Mouse (Mus musculus) retina, postnatal 1 day (tissue): ENCODE results near the gene Cfap73.

ENCODE experiments used
- DNase-seq: peaks from one replicate; pipeline ENCODE4 v3.0.0-alpha.2; 2012

The Cfap73 gene

DNA sequence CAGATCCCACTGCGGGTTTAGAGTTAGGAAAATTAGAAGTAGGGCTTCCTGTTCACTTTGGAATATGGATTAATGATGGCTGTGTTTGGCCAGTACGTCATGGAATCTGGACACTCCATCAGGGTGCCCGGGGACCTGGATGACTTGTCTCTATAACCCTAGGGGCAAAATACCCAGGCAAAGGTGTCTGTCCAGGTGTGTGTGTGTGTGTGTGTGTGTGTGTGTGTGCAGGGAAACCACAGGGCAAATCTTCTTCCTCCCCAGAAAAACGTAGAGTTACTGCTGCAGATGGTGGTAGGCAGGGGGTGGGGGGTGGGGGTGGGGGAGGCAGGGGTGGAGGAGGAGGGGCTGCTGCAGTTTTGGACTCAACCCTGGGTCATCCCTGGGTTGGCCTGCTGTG, 13.3 kb upstream of the Cfap73 start:
- no peak for DNase-seq

DNA sequence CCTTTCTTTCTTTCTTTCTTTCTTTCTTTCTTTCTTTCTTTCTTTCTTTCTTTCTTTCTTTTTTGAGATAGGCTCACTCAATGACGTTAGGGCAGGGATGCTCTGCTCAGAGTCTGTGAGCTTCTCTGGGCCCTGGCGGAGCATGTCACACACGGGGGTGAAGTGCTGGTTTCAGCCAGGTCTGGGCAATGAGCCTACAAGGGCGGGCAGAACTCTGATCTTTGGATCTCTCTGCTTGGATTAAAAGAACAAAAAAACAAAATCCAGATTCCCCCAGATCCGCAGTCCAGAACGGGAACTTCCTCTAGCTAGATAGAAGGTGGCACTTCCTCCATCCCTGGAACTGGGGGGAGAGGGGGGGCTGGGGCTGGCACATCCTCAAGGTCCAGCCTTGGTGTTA, 11.8 kb upstream of the Cfap73 start:
- no peak for DNase-seq

DNA sequence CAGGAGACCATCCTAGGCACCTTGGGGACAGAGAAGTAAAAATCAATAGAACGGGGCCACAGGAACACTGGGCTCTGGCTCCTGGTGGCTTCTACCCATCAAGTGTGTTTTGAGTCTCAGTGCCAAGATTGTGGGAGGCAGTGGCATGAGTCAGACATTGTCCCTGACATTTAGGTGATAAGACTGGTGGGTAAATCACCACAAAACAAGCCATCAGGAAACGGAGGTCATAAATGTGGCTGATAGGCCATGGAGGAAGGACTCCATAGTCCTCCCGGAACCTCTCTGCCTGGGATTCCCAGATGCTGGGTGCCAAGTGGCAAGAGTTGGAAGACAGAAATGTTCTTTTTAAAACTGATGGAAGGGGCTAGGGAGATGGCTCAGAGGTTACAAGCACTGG, 10.2 kb upstream of the Cfap73 start:
- no peak for DNase-seq

DNA sequence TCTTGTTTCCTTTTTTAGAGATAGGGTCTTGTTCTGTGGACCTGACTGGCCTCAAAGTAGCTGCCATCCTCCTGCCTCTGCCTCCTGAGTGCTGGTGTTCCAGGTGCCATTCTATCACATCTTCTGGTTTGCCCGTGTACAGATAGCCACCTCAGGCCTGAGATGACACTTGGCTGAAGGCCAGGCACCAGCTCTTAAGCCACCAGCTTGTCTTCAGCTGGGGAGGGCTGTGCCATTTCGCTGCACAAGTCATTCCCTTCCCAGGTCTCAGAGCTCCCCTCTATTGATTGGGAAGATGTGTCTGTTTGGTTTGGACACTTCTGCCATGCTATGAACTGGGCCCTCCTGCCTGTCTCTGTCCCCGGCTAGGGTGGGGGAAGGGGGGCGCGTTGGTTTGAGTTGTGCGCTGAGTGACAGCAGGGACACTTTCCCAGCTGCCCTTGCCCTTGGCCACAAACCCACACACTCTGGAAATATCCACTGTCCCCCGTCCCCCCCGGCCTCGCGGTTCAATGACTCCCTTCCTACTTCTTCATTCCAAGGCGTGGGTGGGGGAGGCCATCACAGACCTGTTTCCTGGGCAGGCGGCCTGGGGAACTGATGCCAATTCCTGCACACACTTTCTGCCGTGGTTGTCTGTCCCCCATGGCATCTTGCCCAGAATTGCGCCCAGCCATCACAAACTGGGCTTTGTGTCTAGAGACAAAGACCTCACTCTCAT, 9.5 kb upstream of the Cfap73 start:
- peak; percentile 50 for DNase-seq

DNA sequence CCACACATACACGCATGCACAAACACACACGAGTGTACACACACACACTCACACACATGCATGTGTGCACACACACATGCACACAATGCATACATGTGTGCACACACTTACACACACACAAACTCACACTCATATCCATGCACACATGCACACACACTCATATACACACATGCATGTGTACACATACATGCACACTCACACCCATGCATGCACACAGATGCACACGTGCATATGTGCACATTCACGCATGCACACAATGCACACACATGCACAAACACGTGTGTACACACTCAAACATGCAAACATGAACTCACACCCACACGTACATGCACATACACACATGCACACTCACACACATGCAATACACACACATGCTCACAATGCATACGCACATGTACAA, 6.1 kb upstream of the Cfap73 start:
- DNase-seq: no peak

DNA sequence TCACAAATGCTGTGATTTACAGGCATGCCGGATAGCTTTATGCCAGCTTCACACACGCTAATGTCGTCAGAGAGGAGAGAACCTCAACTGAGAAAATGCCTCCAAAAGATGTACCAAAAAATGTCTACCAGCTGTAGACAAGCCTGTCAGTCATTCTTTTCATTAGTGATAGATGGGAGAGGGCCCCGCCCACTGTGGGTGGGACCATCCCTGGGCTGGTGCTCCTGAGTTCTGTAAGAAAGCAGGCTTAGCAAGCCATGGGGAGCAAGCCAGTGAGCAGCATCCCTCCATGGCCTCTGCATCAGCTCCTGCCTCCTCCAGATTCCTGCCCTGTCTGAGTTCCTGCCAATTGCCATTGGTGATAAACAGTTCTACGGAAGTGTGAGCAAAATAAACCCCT, 1.6 kb upstream of the Cfap73 start:
- no peak for DNase-seq

DNA sequence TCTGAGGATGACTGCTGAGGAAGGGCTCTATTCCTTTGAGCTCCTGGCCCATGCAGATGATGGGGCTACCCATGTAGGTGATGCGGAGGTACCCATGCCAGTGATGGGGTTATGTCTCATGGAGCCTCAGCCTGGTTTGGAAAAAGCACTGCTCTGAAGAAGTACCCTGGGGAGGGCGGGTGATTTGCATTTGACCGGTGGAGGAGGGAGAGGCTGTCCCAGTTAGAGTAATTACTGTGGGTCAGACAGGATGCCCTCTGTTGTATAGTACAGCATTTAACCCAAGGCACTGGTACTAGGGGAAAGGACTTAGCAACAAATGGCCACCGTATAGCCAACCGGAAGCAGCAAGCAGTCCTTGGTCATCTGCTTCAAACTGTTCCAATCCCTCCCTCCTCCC, 825 bp upstream of the Cfap73 start:
- no peak for DNase-seq

DNA sequence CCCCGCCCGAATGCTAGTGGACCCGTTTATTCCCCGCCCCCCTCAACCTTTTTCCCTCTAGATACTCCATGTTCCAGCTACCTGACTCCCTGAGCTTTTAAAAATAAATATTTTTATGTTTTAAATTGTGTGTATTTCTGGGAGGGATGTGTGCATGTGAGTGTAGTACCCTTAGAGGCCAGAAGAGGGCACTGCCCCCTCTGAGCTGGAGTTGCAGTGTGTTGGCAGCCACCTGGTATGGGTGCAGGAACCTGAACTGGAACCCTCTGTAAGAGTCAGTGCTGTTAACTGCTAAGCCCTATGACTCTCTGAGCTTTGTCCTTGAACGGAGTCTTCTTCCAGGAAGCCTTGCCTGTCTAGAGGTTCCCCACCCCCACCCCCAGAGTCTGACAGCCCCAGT, 2.1 kb downstream of the Cfap73 start:
- no peak for DNase-seq

DNA sequence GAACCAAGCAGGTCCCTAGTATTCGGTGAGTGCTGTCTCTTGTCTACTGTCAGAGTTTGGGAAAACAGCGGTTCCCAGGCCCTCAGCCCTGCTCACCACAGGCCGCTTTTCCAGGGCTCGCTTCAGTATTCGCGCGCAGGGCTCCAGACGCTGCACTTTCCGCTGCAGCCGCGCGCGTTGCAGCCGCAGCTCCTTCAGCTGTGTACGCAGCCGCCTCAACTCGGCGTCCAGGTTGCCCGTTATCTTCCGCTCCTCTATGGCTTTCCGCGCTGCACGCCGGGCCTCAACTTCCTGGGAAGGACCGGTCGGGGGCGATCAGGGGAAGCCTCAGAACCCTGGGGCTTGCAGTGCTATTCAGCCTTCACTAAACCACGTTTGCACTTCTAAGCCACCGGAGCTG, 2.9 kb downstream of the Cfap73 start:
- DNase-seq: peak; percentile 37

DNA sequence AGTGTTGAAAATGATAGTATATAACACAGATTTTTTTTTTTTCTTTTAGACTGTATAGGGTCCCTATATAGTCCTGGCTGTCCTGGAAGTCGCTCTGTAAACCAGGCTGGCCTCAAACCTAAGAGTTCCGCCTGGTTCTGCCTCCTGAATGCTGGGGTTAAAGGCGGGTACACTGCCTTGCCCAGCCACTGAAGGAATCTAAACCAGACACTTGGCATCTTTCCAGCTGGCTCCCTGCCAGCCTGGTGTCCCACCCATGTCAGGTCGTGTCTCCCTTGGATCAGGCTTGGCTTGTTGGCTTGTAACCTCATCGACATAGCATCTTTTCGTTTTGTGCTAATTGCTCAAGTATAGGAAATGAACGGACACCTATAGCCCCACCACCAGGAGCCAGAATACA, 5.4 kb downstream of the Cfap73 start:
- peak; percentile 62 for DNase-seq

DNA sequence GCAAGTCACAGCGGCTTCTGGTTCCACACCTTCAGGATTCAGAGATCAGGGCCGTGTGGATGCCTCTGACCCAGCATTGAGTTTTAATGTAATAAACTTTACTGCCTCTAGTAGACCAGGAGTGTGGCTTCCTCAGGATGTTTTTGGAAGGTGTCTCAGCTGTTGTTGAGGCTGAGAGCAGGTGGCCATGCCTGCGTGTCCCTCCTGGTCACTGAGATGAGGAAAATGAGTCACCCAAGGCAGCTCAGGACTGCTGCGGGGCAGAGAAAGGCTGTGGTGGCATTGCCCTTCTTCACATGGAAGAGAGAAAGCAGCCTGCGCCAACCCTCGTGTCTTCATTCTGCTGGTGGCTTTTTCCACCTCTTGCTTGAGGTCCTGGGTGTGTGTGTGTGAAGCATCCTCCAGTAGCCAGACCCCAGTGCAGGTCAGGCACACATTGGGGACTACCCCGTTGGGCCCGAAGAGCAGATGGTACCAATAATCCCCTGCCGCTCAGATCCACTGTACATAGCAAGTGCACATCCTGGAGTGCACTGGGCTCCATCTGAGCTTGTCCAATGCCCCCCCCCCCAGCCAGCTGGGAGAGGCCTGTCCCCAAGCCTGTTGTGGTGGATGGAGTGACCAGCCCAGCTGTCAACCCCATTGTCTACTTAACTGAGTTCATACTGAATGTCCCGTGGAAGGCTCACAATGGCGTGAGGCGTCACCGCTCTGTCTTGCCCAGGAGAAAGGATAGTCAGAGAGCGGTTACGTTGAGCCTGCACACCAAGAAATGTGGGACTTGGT, 6.3 kb downstream of the Cfap73 start:
- DNase-seq: peak; percentile 68

DNA sequence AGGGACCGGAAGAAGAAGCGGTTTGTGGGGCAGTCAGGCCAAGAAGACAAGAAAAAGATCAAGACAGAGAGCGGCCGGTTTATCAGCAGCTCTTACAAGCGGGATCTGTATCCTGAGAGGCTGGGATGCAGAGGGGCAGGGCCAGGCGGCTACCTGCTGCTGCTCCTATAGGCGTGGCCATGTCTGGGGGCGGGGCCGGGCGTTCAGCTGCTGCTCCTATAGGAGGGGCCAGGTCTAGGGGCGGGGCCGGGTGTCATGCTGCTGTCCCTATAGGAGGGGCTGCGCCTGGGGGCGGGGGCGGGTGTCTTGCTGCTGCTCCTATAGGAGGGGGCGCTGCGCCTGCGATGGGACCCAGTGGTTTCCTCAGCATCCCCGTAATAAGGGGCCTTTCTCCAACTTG, 7.6 kb downstream of the Cfap73 start:
- DNase-seq: peak; percentile 60

DNA sequence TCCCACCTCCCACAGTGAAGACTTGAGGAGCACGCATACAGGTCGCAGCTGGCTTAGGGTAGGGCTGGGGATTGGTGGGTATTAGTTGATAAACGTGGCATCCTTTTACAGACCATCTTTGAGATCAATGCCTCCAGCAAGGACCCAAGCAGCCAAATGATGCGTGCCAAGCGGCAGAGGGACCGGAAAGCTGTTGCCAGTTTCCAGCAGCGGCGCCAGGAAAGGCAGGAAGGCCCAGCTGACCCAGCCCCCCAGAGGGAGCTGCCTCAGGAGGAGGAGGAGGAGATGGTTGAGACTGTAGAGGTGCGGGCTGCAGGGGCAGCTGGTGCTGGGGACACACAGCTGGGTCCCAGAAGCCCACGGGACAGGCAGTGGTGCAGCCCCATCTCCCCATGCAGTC, 9.6 kb downstream of the Cfap73 start:
- DNase-seq: no peak

DNA sequence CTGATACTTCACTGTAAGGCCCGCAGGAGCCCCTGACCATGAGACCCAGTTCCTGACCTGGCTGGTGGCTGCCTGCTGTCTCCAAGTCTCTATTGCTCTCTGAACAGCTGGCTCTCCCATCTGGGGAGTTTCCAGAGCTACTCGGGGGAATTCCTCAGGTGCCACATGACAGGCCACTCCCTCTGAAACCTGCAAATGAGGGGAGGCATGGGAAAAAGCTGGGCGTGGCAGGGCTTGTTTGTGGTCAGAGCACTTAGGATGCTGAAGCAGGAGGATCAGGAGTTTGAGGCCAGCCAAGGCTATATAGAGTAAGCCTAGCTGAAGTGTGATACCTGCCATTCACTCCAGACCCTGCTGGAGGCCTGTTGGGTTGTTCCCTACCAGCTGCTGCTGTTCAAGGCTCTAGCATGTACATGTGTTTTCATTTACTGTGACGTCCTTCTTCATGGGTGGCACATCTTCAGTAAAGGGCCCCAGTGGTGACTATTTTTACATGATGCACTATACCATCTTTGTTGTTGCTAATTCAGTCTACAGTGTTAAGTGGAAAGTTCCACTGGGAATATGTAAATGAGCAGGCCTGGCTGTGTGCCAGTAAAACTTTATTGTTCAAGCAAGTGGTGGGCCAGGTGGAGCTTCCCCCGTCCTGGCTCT, 11.7 kb downstream of the Cfap73 start:
- no peak for DNase-seq

DNA sequence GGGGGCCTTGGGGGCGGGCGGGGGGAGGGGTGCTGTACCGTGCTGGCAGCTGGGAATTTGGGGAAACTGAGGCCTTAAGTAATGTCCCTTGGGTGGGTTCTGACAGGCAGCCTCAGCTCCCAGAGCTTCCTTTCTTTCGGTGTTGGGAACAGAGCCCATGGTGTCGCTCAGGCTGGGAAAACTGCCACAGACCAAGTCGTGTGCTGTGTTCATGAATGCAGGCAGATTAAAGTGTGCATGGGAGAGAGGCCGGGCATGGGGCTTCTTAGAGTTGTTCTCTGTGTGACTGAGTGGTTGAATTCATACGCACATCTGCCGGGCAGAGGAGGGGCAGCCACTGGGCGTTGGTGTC, 12.2 kb downstream of the Cfap73 start:
- DNase-seq: no peak

DNA sequence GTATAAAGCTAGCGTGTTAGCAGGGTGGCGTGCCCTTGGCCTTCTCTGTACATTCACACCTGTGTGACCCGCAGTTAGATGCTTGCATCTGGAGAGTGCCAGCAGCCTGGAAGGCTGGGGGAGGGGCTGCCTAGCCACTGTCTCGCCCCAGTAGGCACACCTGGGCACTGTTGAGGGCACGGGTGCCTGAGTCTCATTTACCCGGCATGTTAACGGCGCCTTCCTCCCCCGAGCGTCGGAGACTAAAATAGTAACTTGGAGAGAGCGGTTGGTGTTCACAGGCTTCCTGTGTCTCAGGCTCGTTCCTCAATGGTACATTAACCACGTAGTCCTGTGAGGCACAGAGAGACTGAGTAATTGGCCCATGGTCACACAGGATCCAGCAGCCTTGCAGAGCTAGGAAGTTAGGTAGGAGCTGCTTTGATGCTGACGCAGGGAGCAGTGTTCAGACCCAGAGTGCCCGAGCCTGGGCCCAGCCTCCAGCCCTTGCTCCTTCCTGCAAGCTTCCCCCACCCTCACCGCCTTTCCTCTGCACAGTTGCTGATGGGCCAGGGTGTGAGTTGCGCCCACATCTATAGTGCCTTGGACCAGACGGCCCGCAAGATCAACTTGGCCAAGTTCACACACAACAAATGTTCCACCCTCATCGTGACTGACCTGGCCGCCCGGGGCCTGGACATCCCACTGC, 12.8 kb downstream of the Cfap73 start:
- DNase-seq: no peak

DNA sequence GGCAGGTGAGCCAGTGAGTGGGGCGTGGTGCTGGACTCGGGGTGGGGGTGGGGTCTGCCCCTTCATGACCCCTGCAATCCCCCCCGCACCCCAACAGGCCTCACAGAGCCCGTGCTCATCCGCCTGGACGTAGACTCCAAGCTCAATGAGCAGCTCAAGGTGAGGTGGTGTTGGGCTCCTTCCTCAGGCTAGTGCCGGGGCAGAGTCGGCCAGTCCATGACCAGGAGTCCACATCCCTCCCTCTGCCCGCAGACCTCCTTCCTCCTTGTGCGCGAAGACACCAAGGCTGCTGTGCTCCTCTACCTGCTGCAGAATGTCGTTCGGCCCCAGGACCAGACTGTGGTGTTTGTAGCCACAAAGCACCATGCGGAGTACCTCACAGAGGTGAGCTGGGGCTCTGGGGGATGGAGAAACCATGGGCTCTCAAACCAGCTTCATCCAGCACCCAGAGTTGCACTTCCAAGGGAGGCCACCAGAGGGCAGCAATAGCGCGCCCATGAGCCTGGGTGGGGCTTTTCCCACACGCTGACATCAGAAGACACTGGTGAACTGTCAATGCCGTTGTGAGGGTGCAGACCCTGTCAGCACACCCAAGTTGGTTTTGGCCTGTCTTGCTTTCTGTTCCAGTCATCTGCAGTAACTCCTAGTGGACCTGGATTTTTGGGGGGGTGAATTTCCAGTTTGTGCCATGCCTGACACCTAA, 13.5 kb downstream of the Cfap73 start:
- peak; percentile 84 for DNase-seq

DNA sequence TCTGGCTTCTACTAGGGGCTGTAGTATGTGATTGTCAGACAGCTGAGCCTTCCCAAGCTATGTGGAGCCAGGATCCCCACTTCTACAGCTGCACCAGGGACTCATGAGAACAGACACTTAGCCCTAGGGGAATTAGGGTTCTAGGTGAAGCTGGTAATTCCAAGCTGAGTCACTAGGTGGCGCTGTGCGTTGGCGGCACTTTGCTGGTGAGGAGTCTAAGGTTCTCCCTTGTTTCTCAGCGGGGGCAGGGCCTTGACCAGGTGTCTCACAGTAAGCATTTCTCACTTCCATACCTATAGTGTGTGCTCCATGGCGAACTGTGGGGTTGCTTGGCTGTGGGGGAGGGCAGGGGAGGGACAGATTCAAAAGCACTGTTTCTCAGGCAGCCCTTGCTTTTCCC, 14.8 kb downstream of the Cfap73 start:
- peak; percentile 73 for DNase-seq

DNA sequence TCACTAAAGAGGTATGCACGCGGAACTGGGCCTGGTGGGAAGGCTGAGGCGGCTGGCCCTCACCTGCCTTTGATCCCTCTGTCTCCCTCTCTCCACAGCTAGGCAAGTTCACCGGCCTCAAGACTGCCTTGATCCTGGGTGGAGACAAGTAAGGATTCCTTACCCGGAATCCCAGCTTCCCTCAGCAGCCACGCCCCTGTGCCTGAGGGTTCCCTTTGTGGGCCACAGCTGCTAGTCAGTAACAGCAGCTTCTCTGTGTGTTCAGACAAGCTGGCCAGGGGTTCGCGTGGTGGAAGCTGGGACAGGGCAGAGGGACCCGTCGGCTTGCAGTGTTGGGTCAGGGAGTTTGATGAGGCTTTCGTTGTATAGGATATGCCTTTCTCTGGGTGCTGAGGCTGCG, 15.3 kb downstream of the Cfap73 start:
- DNase-seq: no peak

DNA sequence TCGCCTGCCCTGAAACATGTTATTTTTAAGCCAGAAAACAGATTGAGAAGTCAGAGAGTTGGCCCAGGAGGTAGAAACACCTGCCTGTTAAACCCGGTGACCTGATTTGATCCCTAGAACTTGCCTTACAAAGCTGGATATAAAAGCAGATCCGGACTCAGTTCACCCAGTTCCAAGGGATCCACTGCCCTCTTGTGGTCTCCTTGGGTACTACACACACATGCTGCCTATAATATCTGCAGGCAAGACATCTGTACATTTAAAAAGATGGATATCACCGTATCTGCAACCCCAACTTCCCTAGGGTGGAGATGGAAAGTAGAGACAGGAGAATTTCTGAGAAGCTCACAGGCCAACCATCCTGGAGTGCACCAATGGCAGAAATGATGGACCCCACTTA, 18.1 kb downstream of the Cfap73 start:
- DNase-seq: peak; percentile 69

DNA sequence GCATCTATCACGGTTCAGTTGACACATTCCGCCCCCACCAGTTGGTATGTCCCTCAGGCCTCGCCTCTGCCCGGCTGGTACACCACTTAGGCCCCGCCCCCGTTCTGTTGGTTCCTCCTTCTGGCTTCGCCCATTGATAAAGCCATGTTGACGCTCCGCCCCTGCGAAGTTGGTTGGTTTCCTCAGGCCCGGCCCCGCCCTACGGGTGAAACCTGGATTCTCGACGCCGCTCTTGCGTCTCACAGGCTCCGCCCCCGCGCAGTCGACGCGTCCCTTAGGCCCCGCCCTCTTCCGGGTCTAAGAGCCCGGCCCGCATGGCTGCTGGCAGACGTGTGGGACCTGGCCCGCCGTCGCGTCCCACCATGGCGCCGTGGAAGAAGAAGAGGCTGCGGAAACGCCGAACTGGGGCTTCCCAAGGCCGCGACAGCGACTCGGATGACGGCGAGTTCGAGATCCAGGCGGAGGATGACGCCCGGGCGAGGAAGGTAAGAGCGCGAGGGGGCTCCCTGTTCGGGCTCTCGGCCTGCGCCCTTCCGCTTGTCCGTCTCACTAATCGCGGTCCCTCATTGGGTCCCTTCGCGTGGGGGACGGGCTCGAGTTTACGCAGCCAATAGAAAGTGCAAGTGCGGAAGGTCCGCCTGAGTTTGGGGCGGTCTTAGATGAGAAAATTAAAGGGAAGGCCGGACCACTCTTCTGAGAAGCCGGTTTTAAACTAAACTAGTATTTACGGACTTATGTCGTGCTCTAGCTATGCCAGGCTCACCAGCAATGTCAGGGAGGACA, 21.0 kb downstream of the Cfap73 start:
- DNase-seq: peak; percentile 100

DNA sequence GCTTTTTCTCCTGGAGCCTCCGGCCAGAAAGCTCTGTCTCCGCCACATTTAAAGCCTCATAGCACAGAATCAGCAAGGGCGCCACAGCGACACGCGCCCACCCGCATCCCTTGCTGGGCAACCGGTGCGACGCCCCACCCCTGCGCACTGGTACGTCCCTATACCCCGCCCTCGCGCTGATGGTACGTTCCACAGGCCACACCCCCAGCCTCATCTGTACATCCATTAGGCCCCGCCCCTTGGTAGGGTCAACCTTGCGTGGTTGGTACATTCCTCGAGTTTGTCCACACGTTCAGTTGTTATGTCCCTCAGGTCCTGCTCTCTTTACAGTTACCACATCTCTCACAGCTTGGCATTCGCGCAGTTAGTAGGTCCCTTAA, 21.6 kb downstream of the Cfap73 start, which contains the start of the genes Rita1 and Ddx54:
Gene Rita1 (minus strand): TSS at position 148 of the 380 bp plus-strand sequence.
Gene Ddx54 (plus strand): TSS at position 298 of the 380 bp plus-strand sequence.
- peak; percentile 98 for DNase-seq
